Mouse (Mus musculus) kidney, adult 8-10 months (tissue): Measurements from ENCODE around the gene Fosb.
A peak's percentile ranks its signal among the peaks of the same experiment; 100 is the strongest.
"Not testable (repeated sequence)": the region's sequence is repeated elsewhere in the genome, so short reads cannot be mapped to it uniquely, and the experiment has no call there.

Experiments used
- DNase-seq, 2 experiments: peaks; one replicate each; pipeline ENCODE4 v3.0.0; 2022

Fosb gene

GRCm38 (mm10) chr7:19305796-19306765, 3.8 kb downstream of the Fosb start:
- no peak for DNase-seq

- no peak for DNase-seq
These were observed 4.5 kb downstream of the Fosb start for GRCm38 (mm10) chr7:19305413-19305735.

GRCm38 (mm10) chr7:19304501-19305412, 5.1 kb downstream of the Fosb start:
- no peak for DNase-seq

GRCm38 (mm10) chr7:19303770-19304169, 6.1 kb downstream of the Fosb start:
- DNase-seq: peak; percentile 57 to 75

- DNase-seq: no peak
These were observed 6.9 kb downstream of the Fosb start for GRCm38 (mm10) chr7:19303046-19303305.

GRCm38 (mm10) chr7:19302264-19303045, 7.4 kb downstream of the Fosb start:
- DNase-seq: no peak

- no peak for DNase-seq
These were observed 8.2 kb downstream of the Fosb start for GRCm38 (mm10) chr7:19301461-19302263.

- peak; percentile 78 to 80 for DNase-seq
These were observed 9.1 kb downstream of the Fosb start for GRCm38 (mm10) chr7:19300501-19301421.

GRCm38 (mm10) chr7:19299194-19299593, 10.7 kb downstream of the Fosb start:
- no peak for DNase-seq

GRCm38 (mm10) chr7:19297794-19298193, 12.1 kb downstream of the Fosb start:
- no peak for DNase-seq

- no peak for DNase-seq
These were observed 12.8 kb downstream of the Fosb start for GRCm38 (mm10) chr7:19297034-19297433.

GRCm38 (mm10) chr7:19295503-19296185, 14.2 kb downstream of the Fosb start:
- DNase-seq: peak; percentile 96 to 99

- DNase-seq: no peak
These were observed 18.8 kb downstream of the Fosb start for GRCm38 (mm10) chr7:19290969-19291596.

- DNase-seq: peak in 1 of 2 experiments; percentile 64
These were observed 25.1 kb downstream of the Fosb start for GRCm38 (mm10) chr7:19284763-19285162.

GRCm38 (mm10) chr7:19283406-19283804, 26.4 kb downstream of the Fosb start:
- DNase-seq: no peak

- DNase-seq: no peak
These were observed 27.0 kb downstream of the Fosb start for GRCm38 (mm10) chr7:19282791-19283405.

GRCm38 (mm10) chr7:19282385-19282784, 27.5 kb downstream of the Fosb start, which contains the start of gene Rtn2:
Gene Rtn2 (plus strand): TSS chr7:19282624.
- peak; percentile 67 to 77 for DNase-seq

GRCm38 (mm10) chr7:19281680-19282304, 28.1 kb downstream of the Fosb start:
- not testable (repeated sequence) for DNase-seq
